Mouse (Mus musculus): ENCODE results near the gene Lypd3. TPM values are rescaled to one million over a fixed set of nuclear protein-coding genes. Genes with fewer than 3 reads are reported as not detected.
"Not testable (repeated sequence)": the region's sequence is repeated elsewhere in the genome, so short reads cannot be mapped to it uniquely, and the experiment has no call there.

The Lypd3 gene
- total RNA-seq, 2 experiments from 2014 or later = 0.73 to 0.92 TPM

DNA sequence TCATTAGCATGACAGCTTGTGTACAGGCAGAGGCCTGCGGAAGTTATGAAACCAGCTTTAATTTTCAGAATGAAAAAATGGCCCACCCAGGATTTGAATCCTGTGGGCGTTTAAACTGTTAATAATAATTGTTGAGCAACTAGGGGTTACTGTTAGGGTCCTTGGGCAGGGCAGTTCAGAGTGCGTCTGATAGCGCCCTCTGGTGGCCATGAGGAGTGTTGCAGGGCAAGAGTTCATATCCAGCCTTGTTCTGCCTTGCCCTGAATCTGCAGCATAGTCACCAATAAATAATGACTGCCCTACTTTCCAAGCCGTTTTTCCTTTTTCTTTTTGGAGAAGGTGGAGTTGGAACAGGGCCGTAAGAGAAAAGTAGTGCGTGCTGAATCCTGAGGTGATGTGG lies 17.3 kb downstream of the Lypd3 start:
- peak in 1 of 2 experiments; percentile 23 for DNase-seq (ENCODE audit: low spot score in 2 of 2)
- intact Hi-C loops (cut with DNase I) = no loop called here

DNA sequence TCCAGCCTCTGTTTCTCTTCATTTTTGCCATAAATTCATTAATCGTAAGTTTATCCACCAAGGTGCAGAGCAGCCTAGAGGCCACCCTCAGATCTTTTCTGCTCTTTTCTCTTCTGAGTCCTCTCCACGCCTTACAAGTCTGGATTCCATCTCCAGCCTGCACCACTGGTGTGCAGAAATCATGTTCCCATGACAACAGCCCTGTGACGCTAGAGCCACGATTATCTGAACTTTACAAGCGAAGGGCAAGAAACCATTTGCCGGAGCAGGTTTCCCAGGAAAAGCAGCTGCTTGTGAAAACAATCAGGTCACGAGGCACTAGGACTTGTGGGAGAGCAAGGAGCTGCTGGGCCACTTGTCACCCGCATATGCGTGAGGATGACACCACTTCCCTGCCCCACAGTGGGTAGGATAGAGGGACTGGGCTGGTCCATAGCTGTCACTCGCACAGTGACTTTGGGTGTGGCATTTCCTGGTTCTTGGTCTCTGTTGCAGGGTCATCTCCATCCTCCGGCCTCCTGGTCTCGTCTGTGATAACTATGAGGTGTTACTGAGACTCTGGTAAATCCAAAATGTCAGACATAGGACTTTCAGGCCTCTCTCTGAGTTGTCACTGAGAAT lies 23.5 kb downstream of the Lypd3 start:
- intact Hi-C loops (cut with DNase I) = loop anchor here (1.0 to 5.0 kb wide), 2 partner anchors 12 to 128 kb away; partner anchors contain the start of gene Irgq
- no peak for DNase-seq (ENCODE audit: low spot score in 2 of 2)

DNA sequence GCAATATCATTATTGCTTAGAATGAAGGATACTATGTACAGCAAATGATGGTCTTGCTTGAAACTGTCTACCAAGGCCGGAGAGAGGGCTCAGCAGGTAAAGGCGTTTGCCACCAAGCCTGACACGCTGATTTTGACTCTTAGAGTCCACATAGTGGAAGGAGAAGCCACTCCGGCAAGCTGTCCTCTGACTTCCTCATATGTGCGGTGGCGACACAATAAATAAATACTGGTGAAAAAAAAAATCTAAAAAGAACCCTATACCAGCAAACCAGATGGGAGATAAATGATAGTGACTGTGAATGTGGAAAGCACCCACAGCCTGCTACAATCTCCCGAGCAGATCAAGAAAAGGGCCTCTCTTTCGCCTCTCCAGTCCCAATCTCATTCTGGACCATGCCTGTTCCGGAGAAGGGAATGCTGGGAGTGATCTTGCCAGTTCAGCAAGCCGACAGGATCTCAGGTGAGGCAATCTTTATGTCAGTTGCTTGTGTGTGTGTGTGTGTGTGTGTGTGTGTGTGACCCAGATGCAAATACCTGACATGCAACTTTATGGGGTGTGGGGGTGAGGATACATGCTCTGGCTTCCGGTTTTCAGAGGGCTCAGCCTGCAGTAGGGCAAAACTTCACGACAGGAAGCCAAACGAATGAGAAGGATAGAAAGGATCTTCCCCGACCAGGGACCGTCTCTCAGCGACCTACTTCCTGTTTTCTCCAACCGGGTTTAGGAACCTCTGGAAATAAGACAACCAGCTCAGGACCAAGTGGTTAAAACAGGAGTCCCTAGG lies 25.0 kb downstream of the Lypd3 start:
- intact Hi-C loops (cut with DNase I) = loop anchor here (5.0 kb wide), 1 partner anchor 129 kb away; the partner anchor contains the start of gene Irgq

DNA sequence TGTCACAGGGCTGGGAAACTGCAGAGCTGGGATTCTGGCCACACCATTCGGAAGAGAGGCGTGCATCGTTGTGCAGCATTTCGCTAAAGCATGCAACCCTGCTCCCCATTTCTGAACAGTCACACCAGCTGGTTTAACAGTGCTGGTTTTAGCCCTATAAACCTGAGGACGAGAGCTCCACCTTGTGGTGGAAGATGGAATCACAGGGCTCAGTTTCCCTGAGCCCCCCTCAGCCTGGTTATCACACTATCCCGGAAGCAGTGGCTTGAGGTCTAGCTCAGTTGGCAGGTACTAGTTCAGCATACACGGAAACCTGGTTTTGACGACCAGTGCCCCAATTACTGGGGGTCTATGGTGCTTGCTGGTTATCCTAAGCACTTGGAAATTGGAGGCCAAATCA lies 26.2 kb downstream of the Lypd3 start:
- peak; percentile 60 to 68 for DNase-seq (ENCODE audit: low spot score in 2 of 2)
- intact Hi-C loops (cut with DNase I) = loop anchor here (2.0 to 5.0 kb wide), 2 partner anchors 62 to 130 kb away; partner anchors contain the start of gene Irgq

More for the DNA sequence above, 25.0 kb downstream of the Lypd3 start:
- no peak for DNase-seq (ENCODE audit: low spot score in 2 of 2)

DNA sequence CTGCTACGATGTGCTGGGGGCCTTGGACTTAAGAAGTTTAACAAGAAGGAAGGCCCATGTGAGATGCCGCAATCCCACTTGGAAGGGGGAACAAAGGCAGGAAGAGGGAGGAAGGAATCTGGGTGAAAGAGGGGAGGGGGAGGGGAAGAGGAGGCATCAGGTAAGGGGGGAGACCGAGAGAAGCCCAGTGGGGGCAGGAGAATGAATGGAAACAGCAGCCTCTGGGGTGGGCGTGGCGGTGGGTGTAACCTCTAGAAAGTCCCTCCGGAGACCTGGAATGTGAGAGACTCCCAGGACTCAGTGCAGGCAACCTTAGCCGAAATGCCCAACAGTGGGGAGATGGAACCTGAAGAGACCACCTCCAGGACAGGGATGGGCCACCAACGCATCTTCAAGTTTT lies 28.0 kb downstream of the Lypd3 start:
- no peak for DNase-seq (ENCODE audit: low spot score in 2 of 2)
- intact Hi-C loops (cut with DNase I) = loop anchor here (5.0 kb wide), 1 partner anchor 132 kb away; the partner anchor contains the start of gene Irgq

DNA sequence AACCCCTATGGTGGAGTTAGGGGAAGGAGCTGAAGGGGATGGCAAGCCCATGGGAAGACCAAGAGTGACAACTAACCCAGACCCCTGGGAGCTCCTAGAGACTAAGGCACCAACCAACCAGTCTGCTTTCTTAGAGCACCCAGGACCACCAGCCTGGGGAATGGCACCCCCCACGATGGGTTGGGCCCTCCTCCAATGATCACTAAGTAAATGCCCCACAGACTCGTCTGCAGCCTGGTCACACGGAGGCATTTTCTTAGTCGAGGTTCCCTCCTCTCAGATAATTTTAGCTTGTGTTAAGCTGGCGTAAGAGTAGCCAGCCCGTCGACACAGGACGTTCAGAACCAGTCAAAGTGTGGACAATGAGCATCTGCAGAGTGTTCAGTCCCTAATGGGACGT lies 28.6 kb downstream of the Lypd3 start:
- intact Hi-C loops (cut with DNase I) = loop anchor here (5.0 kb wide), 1 partner anchor 133 kb away; the partner anchor contains the start of gene Irgq
- DNase-seq (ENCODE audit: low spot score in 2 of 2) = no peak

DNA sequence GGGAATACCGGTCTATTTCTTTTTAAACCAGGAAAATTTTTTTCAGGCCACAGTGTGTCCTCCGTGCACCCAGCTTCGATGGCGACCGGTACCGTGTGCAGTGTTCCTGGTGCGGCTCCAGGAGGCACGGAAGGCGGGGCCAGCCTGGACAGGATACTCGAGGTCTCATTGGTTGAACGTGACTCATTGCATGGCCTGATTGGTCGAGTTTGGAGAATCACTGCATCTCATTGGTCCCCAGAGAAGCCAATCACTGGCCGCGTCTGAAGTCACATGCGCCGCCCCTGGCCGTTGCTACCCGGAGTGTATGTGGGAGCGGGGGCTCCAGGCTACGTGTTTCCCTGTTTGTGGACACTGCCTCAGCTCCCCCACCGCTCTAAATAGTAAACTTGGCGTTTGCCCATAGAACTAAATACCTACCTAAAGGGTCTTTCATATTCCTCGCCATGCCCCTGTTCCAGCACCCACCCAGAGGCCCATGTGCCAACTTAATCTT lies 35.6 kb downstream of the Lypd3 start:
- intact Hi-C loops (cut with DNase I) = loop anchor here (2.0 kb wide), 1 partner anchor 49 kb away; no protein-coding TSS in a partner anchor

DNA sequence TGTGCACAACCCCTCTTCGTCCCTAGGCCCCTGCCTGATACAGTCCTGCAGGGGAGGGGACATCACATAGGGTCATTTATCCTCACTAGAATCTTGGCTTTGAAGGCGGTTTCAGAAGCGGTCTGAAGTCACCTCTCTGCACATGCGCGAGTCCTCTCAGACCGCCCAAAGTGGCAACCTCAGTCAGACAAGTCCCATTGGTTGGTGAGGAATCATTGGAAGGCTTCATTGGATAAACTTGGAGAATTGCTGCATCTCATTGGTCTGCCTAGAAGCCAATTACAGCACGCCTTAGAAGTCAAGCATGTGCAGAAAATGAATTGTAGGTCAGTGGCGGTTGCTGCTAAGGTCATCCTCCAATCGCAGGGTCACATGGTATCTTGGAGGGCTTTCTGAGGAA lies 40.2 kb downstream of the Lypd3 start, which contains the start of gene Tex101:
Gene Tex101 (minus strand): TSS at position 101 of the 400 bp plus-strand sequence.
- intact Hi-C loops (cut with DNase I) = no loop called here

More for the DNA sequence above, 35.6 kb downstream of the Lypd3 start:
- DNase-seq (ENCODE audit: low spot score in 2 of 2) = no peak

DNA sequence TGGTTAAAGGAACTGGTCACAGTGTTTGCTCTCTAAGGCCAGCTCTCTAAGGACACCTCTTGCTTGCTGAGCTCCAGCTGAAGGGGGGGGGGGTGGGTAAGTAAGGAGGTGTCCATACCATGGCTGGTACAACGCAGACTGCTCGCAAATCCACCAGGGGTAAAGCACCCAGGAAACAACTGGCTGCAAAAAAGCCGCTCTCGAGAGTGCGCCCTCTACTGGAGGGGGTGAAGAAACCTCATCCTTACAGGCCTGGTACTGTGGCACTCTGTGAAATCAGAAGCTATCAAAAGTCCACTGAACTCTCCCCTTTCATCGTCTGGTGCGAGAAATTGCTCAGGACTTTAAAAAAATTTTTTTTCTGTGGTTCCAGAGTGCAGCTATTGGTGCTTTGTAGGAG lies 47.8 kb downstream of the Lypd3 start:
- DNase-seq (ENCODE audit: low spot score in 2 of 2); intact Hi-C loops (cut with DNase I): not testable (repeated sequence)

More for the DNA sequence above, 40.2 kb downstream of the Lypd3 start, which contains the start of gene Tex101:
- DNase-seq (ENCODE audit: low spot score in 2 of 2) = no peak

DNA sequence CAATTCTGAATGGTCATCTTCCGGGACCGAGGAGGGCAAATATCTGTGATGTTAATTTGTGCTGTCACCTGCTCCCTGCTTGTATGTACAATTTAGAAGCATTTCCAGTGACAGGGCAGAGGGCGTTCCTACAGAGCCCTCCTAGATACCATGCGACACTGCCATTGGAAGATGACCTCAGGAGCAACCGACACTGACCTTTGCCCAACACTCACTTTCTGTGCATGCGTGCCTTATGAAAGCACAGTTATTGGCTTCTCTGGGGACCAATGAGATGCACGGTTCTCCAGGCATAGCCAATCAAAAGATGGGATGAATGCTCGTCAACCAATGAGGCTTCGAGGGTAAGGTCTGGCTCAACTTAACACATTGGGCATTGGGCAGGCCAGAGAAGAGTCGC lies 51.2 kb downstream of the Lypd3 start:
- DNase-seq (ENCODE audit: low spot score in 2 of 2); intact Hi-C loops (cut with DNase I): not testable (repeated sequence)

Other genes starting within 250 kb of the Lypd3 start
- gene Smg9, start 236.9 kb upstream of the Lypd3 start, total RNA-seq (2021) = 10 to 100 TPM; 38.1 to 40.2 TPM
- under 1 TPM; 0.34 to 0.57 TPM for gene Irgc1, start 184.3 kb upstream of the Lypd3 start, total RNA-seq (2021)
- under 1 TPM; 0.71 to 0.73 TPM for gene Plaur, start 174.1 kb upstream of the Lypd3 start, total RNA-seq (2021)
- gene Cadm4, start 154.5 kb upstream of the Lypd3 start, total RNA-seq (2021) = 100 to 1,000 TPM; 243 to 246 TPM
- 10 to 100 TPM; 45.7 to 52.6 TPM for gene Zfp428, start 129.5 kb upstream of the Lypd3 start, total RNA-seq (2021)
- not detected for gene AC161166.1, start 124.1 kb upstream of the Lypd3 start, total RNA-seq (2021)
- 10 to 100 TPM; 87.8 to 88.6 TPM for gene Irgq, start 105.9 kb upstream of the Lypd3 start, total RNA-seq (2021)
- not detected for gene Pinlyp, start 90.4 kb upstream of the Lypd3 start, total RNA-seq (2021)
- gene Xrcc1, start 90.3 kb upstream of the Lypd3 start, total RNA-seq (2021) = 10 to 100 TPM; 34.6 to 37.6 TPM
- gene Ethe1, start 49.0 kb upstream of the Lypd3 start, total RNA-seq (2021) = 10 to 100 TPM; 11.1 to 13.2 TPM
- gene Zfp575, start 48.9 kb upstream of the Lypd3 start, total RNA-seq (2021) = 1 to 10 TPM; 6.7 TPM
- under 1 TPM; 0.16 to 0.27 TPM for gene Phldb3, start 25.8 kb upstream of the Lypd3 start, total RNA-seq (2021)
- gene Tex101, start 40.1 kb downstream of the Lypd3 start, total RNA-seq (2021) = not detected
- gene BC049730, start 72.7 kb downstream of the Lypd3 start, total RNA-seq (2021) = not detected
- not detected for gene Gm4763, start 90.4 kb downstream of the Lypd3 start, total RNA-seq (2021)
- not detected for gene Cd177, start 123.8 kb downstream of the Lypd3 start, total RNA-seq (2021)
- not detected for gene Ceacam10, start 140.7 kb downstream of the Lypd3 start, total RNA-seq (2021)
- gene Gm9844, start 225.7 kb downstream of the Lypd3 start, total RNA-seq (2021) = 1 to 10 TPM; 1.7 to 2.1 TPM
- gene Lypd4, start 233.4 kb downstream of the Lypd3 start, total RNA-seq (2021) = not detected
- not detected for gene Dmrtc2, start 233.5 kb downstream of the Lypd3 start, total RNA-seq (2021)
- 100 to 1,000 TPM; 446 to 451 TPM for gene Rps19, start 247.8 kb downstream of the Lypd3 start, total RNA-seq (2021)

All from left cerebral cortex, postnatal 25 days (tissue).